Mouse (Mus musculus) lung, postnatal 0 days (tissue): ENCODE results near the gene S1pr2.

ENCODE experiments used
- CTCF ChIP-seq: IDR thresholded peaks from 2 replicates; pipeline ENCODE4 v1.5.1; 2016; ENCODE audit warnings: antibody characterized with exemption, mild to moderate bottlenecking
- EP300 ChIP-seq: IDR thresholded peaks from 2 replicates; pipeline ENCODE4 v1.6.1; 2016; ENCODE audit warnings: antibody characterized with exemption, mild to moderate bottlenecking, control low read depth

DNA sequence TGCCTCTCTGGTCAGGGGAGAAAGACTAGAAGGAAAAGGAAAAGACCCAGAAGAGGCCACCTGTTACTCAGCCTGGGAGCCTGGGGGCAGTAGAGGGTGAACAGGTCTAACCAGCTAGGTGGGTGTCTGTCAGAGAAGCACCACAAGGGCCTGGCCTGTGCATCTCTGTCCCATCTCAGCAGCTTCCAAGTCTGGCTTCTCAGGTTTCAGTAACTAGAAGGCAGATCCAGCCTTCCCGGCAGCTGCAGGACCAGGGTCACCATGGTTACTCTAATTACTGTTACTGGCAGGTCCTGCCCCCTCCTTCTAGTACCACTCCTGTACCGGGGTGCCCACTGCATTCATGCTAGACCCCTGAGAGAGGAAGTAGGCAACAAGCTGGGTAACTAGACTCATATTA is 32.7 kb downstream of the S1pr2 start:
- TF ChIP-seq CTCF (peak; percentile 25), EP300 (no peak)
